Mouse (Mus musculus) kidney, adult 9 months (tissue): ENCODE data around the gene Timm23.
A peak's percentile ranks its signal among the peaks of the same experiment; 100 is the strongest.
"Not testable (repeated sequence)": the region's sequence is repeated elsewhere in the genome, so short reads cannot be mapped to it uniquely, and the experiment has no call there.

Experiments used
- DNase-seq: peaks from one replicate; pipeline ENCODE4 v3.0.0; 2022

The Timm23 gene

GRCm38 (mm10) chr14:32164173-32165051 is 37.3 kb downstream of the Timm23 start:
- peak; percentile 44 for DNase-seq

DNA sequence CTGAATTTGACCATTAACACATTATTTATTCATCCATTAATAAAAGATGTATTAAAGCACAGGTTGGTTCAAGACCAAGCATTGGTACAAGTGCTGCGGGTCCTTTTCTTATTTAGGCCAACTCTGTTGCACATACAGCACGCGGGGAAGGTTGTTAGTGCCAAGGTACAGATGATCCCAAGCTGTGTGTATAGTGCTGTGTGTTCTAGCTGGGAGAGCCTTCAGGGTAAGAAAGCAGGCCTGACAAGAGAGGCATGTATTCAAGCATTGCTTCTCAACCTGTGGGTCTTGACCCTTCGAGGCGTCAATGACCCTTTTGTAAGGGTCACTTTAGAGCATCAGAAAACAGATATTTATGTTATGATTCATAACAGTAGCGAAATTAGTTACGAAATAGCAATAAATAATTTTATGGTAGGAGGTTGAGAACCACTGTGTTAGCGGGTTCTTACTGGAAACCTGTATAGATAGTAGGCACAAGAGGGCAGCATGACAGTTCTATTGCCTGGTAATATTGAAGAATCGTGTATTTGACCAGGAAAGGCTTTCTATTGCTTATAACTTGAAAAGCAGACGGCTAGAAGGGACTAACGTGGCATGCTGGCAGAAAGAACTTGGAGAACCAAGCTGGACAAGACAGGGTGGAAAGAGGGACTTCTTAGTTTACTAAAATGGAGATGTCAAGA is 38.4 kb downstream of the Timm23 start:
- no peak for DNase-seq

DNA sequence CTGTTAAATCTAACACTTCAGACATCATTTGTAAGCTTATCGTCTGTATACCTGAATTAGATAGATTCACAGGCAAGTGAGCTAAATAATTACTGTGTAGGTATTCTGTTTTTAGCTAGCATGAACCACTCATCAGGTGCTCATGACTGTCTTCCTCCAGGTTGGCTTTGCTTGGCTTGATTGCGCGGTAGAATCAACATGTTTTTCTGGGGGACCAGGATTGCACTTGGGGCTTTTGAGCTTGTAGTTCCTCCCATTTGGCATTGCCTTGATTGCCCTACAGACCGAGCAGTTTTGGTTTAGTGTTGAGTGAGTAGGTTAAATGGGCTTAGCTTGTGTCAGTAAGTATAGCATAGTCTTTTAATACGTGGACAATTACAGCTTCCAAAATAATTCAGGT is 39.5 kb downstream of the Timm23 start:
- DNase-seq, result no peak

DNA sequence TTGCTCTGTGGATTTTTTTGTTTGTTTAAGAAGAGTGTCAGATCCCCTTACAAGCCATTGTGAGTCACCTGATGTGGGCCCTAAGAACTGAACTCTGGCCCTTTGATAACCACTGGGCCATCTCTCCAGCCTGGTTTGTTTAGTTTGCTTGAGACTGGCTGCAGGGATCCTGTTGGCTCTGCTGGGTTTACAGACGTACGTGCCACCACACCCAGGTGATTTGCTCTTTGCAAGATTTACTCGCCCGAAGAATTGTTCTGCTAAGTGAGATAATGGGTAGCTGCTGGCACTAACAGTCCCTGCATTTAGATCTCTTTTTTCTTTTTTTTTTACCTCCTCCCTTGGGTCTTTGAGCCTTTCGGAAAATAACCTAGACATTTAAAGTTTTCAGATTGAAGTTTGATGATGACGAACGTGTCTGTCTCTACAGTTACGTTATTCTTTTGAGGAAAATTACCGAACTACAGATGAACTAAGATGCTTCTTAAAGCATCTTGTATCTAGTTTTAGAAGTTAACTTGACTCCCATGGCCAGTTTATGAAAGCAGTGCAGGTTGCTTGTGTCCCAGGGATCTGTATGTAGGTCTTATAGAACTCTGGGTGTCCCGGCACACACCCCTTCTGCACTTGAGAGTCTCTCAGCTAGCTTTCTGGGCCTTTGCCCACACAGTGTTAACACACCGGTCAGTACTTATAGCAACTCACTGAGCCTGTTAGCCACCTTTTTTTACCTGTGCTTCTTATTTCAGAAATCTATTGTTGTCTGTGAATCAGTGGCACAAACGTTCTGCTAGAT is 40.4 kb downstream of the Timm23 start:
- DNase-seq, result no peak

GRCm38 (mm10) chr14:32160563-32160962 is 41.1 kb downstream of the Timm23 start:
- no peak for DNase-seq

- DNase-seq, result peak; percentile 100
Measured at GRCm38 (mm10) chr14:32159690-32160246, 41.9 kb downstream of the Timm23 start, which contains the start of gene Ncoa4. Gene Ncoa4 (plus strand): TSS chr14:32159865.

- DNase-seq, result peak; percentile 56
Measured at GRCm38 (mm10) chr14:32159150-32159670, 42.5 kb downstream of the Timm23 start.

DNA sequence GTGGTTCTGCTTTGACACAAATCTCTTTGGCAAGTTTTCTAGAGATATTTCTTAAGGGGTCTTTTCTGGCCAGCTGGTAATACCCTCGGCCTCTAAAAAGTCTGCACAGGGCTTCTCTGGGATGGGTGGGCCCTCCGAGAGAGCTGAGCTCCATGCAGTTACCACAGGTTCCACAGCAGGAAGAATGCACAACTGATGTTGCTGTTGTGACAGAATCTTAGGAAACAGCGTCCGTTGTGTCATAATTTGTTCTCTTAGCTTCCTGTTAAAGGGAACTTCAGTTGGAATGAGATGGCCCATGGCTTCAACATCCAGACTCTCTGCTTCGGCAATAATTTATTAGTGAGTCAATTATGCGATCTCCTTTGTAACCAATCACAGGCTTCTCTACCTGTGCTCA is 46.9 kb downstream of the Timm23 start:
- no peak for DNase-seq

DNA sequence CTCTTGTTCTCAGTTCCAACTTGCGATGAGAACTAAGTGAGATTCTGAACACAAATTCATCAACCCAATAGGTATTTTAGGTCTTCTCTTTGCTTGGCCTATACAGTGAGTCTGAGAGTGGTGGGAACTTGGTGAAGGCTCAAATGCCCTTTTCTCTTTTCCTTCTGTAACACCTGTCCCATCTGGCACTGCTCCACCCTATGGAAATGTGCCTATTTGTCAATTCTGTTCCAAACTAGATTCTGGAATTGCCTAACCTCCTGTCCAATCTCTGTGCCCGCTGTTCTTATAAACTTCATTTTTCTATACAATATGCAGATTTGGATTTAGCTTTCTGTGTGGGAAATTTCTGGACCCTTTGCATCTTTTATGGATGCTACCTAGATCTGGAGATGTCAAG is 48.5 kb downstream of the Timm23 start:
- no peak for DNase-seq

GRCm38 (mm10) chr14:32152243-32152965 is 49.3 kb downstream of the Timm23 start:
- no peak for DNase-seq

DNA sequence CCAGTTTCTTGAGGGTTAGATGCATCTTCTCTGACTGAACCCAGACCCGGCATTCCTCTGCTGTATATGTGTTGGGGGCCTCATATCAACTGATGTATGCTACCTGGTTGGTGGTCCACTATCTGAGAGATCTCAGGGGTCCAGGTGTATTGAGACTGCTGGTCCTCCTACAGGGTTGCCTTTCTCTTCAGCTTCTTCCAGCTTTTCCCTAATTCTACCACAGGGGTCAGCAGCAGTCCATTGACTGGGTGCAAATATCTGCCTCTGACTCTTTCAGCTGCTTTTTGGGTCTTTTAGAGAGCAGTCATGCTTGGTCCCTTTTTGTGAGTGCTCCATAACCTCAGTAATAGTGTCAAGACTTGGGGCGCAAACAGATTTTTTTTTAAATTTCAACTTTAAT is 50.8 kb downstream of the Timm23 start:
- DNase-seq, result no peak

DNA sequence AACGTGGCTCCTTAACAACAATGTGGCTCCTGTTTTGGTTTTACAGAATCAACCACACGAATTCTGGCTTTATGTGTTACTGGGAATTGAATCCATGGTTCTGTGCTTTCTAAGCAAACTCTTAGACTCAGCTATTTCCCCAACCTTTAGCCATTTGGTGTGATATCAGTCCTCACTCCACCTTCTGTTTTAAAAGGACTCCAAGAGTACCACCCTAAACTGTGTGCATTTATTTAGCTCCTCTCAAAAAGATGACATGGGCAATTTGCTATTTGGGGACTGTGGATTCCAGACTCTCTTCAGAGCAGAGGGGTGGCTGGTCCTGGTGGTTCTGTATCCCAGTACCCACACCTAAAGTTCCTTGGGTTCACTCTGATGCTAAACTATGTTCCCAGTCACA is 55.1 kb downstream of the Timm23 start:
- DNase-seq, result no peak

- no peak for DNase-seq
Measured at GRCm38 (mm10) chr14:32145809-32146511, 55.7 kb downstream of the Timm23 start.

- DNase-seq, result no peak
Measured at GRCm38 (mm10) chr14:32145401-32145800, 56.3 kb downstream of the Timm23 start.

DNA sequence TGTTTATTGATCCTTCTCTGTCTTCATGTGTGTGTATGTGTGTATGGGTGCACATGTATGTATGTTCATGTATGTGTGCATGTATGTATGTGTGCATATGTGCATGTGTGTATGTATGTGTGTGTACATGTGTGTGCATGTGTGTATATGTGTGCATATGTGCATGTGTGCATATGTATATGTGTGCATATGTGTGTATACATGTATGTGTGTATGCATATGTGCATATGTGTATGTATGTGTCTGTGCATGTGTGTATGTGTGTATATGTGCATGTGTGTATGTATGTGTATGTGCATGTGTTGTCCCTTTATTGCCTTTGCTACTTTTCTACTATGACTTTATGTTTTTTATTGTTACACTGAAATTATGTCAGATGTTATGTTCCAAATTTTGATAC is 57.0 kb downstream of the Timm23 start:
- DNase-seq, result no peak

DNA sequence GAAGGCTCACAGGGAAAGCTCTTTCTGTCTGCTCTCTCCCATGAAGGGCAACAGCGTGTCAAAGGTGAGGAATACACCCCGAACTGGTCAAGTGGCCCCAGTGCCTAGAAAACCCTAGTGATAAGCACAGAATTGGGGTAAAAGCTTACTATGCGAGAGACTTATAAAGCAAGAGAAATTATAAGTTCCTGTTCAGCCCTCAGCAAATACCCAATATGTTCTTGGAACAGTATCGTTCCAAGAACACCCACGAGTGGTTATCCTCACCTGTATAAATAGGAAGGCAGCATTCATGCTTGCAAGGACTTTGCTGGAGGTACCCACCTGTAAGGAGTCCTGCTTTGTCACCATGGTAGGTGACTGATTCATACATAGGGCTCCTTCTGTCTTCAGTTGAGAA is 60.0 kb downstream of the Timm23 start, which contains the start of gene Msmb:
Gene Msmb, plus strand, starts transcription at position 301 of the 400 bp plus-strand sequence.
- DNase-seq, result no peak

DNA sequence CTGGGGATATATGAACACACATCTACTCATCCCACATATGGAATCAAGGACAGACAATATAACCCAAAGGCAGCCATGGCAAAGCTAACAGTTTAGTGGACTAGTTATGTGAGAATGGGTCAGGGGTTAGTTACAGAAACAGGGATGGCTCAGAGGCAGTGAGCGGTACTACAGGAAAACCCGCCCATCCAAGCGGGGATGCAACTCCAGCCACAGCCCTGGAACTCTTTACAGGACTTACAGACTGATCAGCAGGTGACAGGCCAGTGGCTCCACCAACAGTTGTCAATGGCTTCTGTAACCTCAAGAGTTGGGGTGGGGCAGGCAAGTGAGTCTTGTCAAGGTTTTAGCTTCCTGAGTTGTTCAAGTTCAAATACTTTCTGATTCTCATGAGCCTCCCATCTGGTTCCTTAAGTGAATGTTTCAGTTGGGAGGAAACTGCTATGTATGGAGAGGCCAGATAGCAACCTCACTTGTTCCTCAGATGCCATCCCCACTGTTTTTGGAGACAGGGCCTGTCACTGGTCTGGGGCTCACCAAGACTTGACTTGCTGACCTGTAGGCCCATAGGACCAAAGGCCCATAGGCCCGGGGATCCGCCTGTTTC is 61.2 kb downstream of the Timm23 start:
- no peak for DNase-seq

DNA sequence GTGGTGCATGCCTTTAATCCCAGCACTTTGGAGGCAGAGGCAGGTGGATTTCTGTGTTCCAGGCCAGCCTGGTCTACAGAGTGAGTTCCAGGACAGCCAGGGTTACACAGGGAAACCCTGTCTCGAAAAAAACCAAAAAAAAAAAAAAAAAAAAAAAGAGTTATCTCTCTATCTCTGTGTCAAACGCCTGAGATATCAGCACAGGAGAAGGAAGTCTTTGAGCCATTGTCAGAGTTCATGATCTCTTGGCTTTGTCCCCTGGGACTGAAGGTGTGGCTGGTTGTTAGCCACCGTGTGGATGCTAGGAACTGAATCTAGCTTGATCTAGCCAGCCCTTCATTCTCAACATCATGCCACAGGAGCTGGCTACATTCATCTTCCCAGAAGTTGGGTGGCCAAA is 65.2 kb downstream of the Timm23 start:
- not testable (repeated sequence) for DNase-seq

DNA sequence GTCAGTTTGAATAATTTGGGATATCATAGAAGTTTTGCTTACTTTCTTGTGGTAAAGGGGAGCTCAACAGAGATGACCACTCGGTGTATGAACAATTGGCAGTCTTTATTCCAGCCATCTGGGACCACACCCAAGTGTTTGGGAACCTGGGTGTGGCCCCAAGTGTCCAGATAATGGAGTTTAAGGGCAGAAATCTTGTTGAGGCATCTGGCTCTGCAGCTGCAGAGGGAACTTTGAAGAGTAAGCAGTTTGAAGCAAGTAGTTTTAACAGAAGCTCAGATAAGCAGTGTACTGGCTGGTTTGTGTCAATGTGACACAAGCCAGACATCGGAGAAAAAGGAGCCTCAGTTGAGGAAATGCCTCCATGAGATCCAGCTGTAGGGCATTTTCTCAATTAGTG is 67.4 kb downstream of the Timm23 start:
- no peak for DNase-seq

DNA sequence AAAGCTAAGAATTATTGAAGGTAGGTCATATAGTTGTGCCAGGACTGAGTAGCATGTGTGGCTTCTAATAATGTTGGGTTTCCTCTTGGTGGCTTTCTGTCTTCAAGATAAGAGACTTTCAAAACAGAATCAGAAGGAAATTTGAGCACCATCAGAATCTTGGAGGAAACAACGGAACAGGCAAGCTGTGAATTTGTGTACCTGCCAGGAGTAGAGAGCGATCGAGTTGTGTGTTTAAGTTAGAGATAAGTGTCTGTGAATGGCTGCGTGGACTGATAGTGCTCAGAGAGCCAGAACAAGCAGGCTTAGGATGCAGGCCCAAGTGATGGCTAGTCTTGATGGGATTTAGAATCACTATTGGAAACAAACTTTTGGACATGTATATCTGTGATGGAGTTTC is 69.9 kb downstream of the Timm23 start:
- no peak for DNase-seq
